Mouse (Mus musculus) hindbrain, postnatal 0 days (tissue): ENCODE measurements around the gene Adamts12. TPM values are rescaled to one million over a fixed set of nuclear protein-coding genes. Genes with fewer than 3 reads are reported as not detected.

Experiments used
- ATAC-seq: fragments of 200-750 bp; cut with Nextera tagmentation; 2 replicates; pipeline ENCODE4 v1.8.0; 2017; ENCODE audit warnings: mild to moderate bottlenecking, moderate TSS enrichment, moderate library complexity
- DNase-seq: peaks from one replicate; pipeline ENCODE4 v3.0.0-alpha.2; 2015; ENCODE audit warnings: low spot score
- H3K27ac ChIP-seq: fragments of 300-500 bp; sonication (generic); 2 replicates; pipeline ENCODE4 v1.5.1; 2014; ENCODE audit warnings: mild to moderate bottlenecking
- H3K27me3 ChIP-seq: fragments of 300-500 bp; sonication (generic); 2 replicates; pipeline ENCODE4 v1.6.1; 2014; ENCODE audit warnings: low read length, mixed read lengths; ENCODE audit not compliant: insufficient read depth
- H3K36me3 ChIP-seq: fragments of 300-500 bp; sonication (generic); 2 replicates; pipeline ENCODE4 v1.6.1; 2014; ENCODE audit warnings: low read length, mixed read lengths; ENCODE audit not compliant: insufficient read depth
- H3K4me1 ChIP-seq: fragments of 300-500 bp; sonication (generic); 2 replicates; pipeline ENCODE4 v1.6.1; 2014; ENCODE audit warnings: antibody characterized with exemption, low read length, mixed read lengths; ENCODE audit not compliant: insufficient read depth
- H3K4me2 ChIP-seq: fragments of 300-500 bp; sonication (generic); 2 replicates; pipeline ENCODE4 v1.6.1; 2014; ENCODE audit warnings: low read depth, mild to moderate bottlenecking, low read length, moderate library complexity, mixed read lengths
- H3K4me3 ChIP-seq: fragments of 300-500 bp; sonication (generic); 2 replicates; pipeline ENCODE4 v1.5.1; 2014; ENCODE audit warnings: low read length
- H3K9ac ChIP-seq: fragments of 300-500 bp; sonication (generic); replicated peaks from 2 replicates; pipeline ENCODE4 v1.6.1; 2014; ENCODE audit warnings: mild to moderate bottlenecking, low read length, moderate library complexity, mixed read lengths
- H3K9me3 ChIP-seq: fragments of 300-500 bp; sonication (generic); 2 replicates; pipeline ENCODE4 v1.6.1; 2016; ENCODE audit warnings: low read length, mixed read lengths
- CTCF ChIP-seq: IDR thresholded peaks from 2 replicates; pipeline ENCODE4 v1.5.1; 2016; ENCODE audit warnings: antibody characterized with exemption, control low read depth, low read depth
- WGBS: fragments of 180-500 bp; shearing (Covaris S2); extraction: QIAGEN DNeasy Blood & Tissue Kit; methylation state at CpG from one replicate; pipeline ENCODE4 v1.1.7; 2014; 5-methylcytosine and 5-hydroxymethylcytosine counted together
- polyA plus RNA-seq: library from polyadenylated mRNA; unstranded; fragments of >200 nt; fragmentation: Nextera tagmentation; extraction: Ambion mirVana; gene quantifications from 2 replicates; pipeline ENCODE4 v1.2.1, GENCODE M21; 2015
- total RNA-seq: library from RNA; depleted of rRNA; stranded (reverse); fragments of >200 nt; gene quantifications from 2 replicates; pipeline ENCODE4 v1.2.3, GENCODE M21; 2014

Adamts12 gene
- total and polyA plus RNA-seq, 2 experiments from 2014 or later = 1.3 to 7.9 TPM

- no peaks in the 10 kb centered on the region for H3K27me3 ChIP-seq
- H3K9me3 ChIP-seq = no peaks in the 10 kb centered on the region
- no peaks in the 10 kb centered on the region for H3K36me3 ChIP-seq
- 87% methylated on average over 6 of the region's 6 CpGs for WGBS
- ATAC-seq = no peak
- no peak overlapping the region for H3K9ac ChIP-seq
- no peak for DNase-seq
- H3K4me3 ChIP-seq = no peak overlapping the region
- no peak for TF ChIP-seq CTCF
- H3K27ac ChIP-seq = no peak overlapping the region
- H3K4me1 ChIP-seq = no peaks in the 10 kb centered on the region
- H3K4me2 ChIP-seq = no peak overlapping the region
These were observed 216.2 kb downstream of the Adamts12 start for GRCm38 (mm10) chr15:11280689-11281264.

- Histone ChIP-seq H3K4me3 (no peak overlapping the region), H3K9me3 (no peaks in the 10 kb centered on the region), H3K27me3 (no peaks in the 10 kb centered on the region), H3K4me1 (no peaks in the 10 kb centered on the region), H3K36me3 (no peaks in the 10 kb centered on the region), H3K27ac (no peak overlapping the region), H3K4me2 (no peak overlapping the region), H3K9ac (no peak overlapping the region)
- no peak for TF ChIP-seq CTCF
- DNase-seq (no peak), ATAC-seq (no peak)
These were observed 218.6 kb downstream of the Adamts12 start for GRCm38 (mm10) chr15:11283171-11283570.

GRCm38 (mm10) chr15:11287780-11288179 lies 223.2 kb downstream of the Adamts12 start:
- Histone ChIP-seq H3K4me1 (no peaks in the 10 kb centered on the region), H3K9me3 (no peaks in the 10 kb centered on the region), H3K4me2 (no peak overlapping the region), H3K9ac (no peak overlapping the region), H3K36me3 (no peaks in the 10 kb centered on the region), H3K27ac (no peak overlapping the region), H3K27me3 (no peaks in the 10 kb centered on the region), H3K4me3 (no peak overlapping the region)
- no peak for TF ChIP-seq CTCF
- no peak for DNase-seq
- ATAC-seq = peak; percentile 72; the same call in 1 of the 2 replicates
- 57% methylated on average over 3 of the region's 3 CpGs for WGBS

GRCm38 (mm10) chr15:11292246-11292645 lies 227.7 kb downstream of the Adamts12 start:
- no peaks in the 10 kb centered on the region for H3K27me3 ChIP-seq
- WGBS = 77% methylated on average over 5 of the region's 5 CpGs
- TF ChIP-seq CTCF = no peak

DNA sequence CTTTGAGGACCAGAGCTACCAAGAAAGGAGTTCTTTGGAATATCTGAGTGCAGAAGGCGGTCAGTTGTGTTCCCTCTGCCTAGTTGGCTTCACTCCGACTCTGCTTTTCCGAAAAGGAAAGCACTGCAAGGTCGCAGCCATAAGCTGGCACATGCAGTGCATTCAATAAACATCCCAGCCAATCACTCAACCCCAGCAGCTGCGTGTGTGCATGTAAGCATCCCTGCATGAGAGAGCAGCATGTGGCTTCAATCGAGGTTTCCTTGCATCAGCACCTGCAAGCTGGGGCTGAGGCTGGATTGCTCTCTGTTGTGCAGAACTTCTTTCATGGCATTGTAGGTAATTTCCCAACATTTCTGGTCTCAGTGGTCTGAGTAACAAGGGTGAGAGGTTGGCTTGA lies 230.4 kb downstream of the Adamts12 start:
- Histone ChIP-seq H3K36me3 (no peaks in the 10 kb centered on the region), H3K4me3 (no peak overlapping the region), H3K4me2 (no peak overlapping the region), H3K9me3 (no peaks in the 10 kb centered on the region), H3K27me3 (no peaks in the 10 kb centered on the region), H3K9ac (no peak overlapping the region), H3K4me1 (no peaks in the 10 kb centered on the region), H3K27ac (no peak overlapping the region)
- DNase-seq = peak; percentile 20
- whole genome bisulfite sequencing = 41% methylated on average over 6 of the region's 6 CpGs
- ATAC-seq = 0 out of 2 replicates have a peak, but pooled peaks have one; percentile 45
- no peak for TF ChIP-seq CTCF

More at GRCm38 (mm10) chr15:11292246-11292645, 227.7 kb downstream of the Adamts12 start:
- no peaks in the 10 kb centered on the region for H3K9me3 ChIP-seq
- DNase-seq (no peak), ATAC-seq (no peak)
- H3K27ac ChIP-seq = no peak overlapping the region
- no peak overlapping the region for H3K4me2 ChIP-seq
- no peaks in the 10 kb centered on the region for H3K4me1 ChIP-seq
- no peak overlapping the region for H3K4me3 ChIP-seq
- no peak overlapping the region for H3K9ac ChIP-seq
- no peaks in the 10 kb centered on the region for H3K36me3 ChIP-seq

- no peaks in the 10 kb centered on the region for H3K27me3 ChIP-seq
- TF ChIP-seq CTCF = no peak
- H3K4me3 ChIP-seq = no peak overlapping the region
- ATAC-seq = no peak
- no peak overlapping the region for H3K27ac ChIP-seq
- H3K4me2 ChIP-seq = no peak overlapping the region
- no peak overlapping the region for H3K9ac ChIP-seq
- no peaks in the 10 kb centered on the region for H3K4me1 ChIP-seq
- H3K36me3 ChIP-seq = no peaks in the 10 kb centered on the region
- no peak for DNase-seq
- 79% methylated on average over 4 of the region's 4 CpGs for WGBS
- H3K9me3 ChIP-seq = no peaks in the 10 kb centered on the region
These were observed 233.4 kb downstream of the Adamts12 start for GRCm38 (mm10) chr15:11297960-11298359.

DNA sequence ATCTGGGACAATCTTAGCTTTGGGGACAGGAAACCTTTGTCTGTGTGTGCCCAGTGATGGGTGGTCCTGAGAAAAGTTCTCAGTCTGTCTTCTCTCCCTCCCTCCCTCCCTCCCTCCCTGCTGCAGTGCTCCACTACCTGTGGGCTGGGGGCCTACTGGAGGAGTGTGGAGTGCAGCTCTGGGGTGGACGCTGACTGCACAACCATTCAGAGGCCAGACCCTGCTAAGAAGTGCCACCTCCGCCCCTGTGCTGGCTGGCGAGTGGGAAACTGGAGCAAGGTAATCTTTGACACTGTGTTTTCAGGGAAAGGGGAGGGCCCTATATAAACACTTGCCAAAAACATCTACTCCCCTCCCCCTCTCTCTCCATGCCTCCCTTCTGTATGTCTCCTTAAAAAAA lies 252.5 kb downstream of the Adamts12 start:
- no peak for TF ChIP-seq CTCF
- Histone ChIP-seq H3K27me3 (no peaks in the 10 kb centered on the region), H3K9ac (no peak overlapping the region), H3K4me1 (no peaks in the 10 kb centered on the region), H3K4me3 (no peak overlapping the region), H3K36me3 (no peaks in the 10 kb centered on the region), H3K4me2 (no peak overlapping the region), H3K9me3 (no peaks in the 10 kb centered on the region), H3K27ac (no peak overlapping the region)
- no peak for DNase-seq
- ATAC-seq = no peak
- WGBS = 78% methylated on average over 3 of the region's 3 CpGs
